Mouse (Mus musculus): ENCODE data around the gene Zbtb16.

Zbtb16 gene

DNA sequence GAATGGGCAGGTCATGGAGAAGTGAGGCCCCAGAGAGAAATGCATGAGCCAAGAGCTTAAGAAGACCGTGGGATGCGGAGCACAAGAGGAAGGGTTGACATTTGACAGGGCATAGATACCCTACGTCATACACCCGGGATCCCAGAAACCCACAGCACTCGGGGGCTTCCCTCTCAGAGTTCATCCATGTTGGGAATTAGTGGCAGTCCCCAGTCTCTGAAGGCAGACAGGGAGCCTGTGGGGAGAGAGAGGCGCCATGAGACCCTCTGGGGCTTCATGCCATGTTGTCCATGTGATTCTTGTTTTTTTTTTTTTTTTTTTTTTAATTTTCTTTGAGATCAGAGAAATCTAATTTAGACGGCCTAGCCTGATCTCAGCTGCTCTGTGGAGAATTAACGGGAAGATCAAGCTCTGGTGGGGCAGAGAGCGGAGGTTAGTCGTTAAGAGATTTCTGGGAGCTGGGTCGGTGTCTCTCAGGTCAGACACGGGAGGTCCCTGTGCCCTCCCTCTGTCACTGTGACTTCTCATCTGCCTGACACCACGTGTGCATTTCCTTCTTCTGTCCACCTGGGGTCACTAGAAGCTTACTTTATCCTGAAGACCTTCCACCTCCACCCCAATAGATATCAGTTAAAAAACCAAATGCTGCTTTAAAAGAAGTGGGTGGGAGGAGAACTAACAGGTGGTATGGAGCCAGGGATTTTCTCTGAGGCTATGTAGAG lies 190.9 kb downstream of the Zbtb16 start:
- DNase-seq (ENCODE audit: low spot score), result no peak

DNA sequence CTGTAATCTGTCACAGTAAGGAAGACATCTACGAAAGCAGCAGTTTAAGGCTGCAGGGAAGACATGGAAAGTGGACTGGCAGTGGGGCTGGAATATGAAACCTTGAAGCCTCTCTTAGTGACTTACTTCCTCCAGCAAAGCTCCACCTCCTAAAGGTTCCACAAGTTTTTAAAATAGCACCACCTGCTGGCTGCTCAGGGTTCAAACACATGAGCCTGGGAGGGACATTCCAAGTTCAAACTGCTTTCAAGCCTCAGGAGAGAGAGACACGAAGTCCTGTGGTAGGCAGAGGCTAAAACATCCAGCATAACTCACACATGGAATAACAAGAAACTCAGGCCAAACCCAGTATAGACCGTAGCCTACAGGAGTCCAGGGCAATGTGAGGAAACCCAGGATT lies 191.6 kb downstream of the Zbtb16 start:
- DNase-seq (ENCODE audit: low spot score), result no peak

DNA sequence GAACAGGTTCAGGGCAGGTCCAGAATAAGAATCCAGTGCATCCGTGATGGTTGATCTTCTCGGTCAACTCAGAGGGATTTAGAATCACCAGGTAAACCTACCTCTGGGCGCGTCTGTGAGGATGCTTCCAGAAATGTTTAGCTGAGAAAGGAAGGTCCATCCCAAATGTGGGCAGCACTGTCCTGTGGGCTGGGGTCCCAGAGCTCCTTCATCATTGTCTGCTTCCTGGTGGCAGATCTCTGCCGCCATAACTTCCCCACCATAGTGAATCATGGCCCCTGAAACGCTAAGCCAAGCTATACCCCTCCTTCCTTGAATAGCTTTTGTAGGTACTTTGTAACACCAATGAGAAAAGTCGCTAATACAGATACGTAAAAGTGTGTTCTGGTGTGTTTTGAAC lies 194.4 kb downstream of the Zbtb16 start:
- no peak for DNase-seq (ENCODE audit: low spot score)

DNA sequence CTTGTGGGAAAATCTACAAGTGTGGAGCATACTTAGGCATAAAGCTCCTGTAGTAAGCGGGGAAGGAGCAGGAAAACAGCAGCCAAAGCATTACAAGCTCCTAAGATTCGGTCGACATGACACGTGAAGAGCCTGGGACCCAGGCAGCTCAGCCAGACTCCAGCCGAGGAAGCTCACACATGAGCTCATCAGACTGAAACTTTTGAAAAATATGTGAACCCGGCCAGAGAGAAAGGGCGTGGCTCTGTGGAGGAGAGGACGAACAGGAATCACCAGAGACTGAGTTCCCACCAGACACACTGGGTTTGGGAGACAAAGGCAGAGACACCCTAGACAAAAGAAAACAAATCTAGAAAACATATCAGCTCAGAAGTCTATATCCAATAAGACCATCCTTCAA lies 195.1 kb downstream of the Zbtb16 start:
- DNase-seq (ENCODE audit: low spot score), result no peak

DNA sequence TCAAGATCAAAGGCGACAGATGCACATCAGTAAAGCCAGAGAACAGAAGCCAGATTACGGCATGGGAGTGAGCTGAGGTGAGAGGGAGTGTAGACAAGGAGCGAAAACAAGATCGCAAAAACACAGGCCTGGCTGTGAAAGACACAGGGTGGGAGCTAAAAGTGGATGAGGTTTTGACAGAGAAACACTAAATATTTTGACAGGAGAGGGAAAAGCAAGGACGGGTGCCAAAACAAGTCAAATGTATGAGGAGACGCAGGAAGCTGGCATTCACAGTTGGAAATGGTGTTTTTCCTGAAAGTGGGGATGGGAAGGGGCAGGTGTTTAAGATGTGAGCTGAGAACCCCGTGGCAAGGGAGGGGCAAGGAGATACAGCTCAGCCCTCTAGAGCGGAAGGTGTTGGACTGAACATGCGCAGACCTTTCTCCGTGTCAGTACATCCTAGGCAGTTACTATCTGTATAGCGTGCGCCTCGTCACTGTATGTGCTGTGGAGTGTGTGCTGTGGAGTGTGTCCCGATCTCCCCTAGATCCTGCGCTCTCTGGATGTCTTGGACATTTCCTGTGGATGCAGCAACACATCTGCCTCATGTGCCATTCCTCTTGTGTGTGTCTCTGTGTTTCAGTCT lies 197.7 kb downstream of the Zbtb16 start:
- DNase-seq (ENCODE audit: low spot score), result no peak

DNA sequence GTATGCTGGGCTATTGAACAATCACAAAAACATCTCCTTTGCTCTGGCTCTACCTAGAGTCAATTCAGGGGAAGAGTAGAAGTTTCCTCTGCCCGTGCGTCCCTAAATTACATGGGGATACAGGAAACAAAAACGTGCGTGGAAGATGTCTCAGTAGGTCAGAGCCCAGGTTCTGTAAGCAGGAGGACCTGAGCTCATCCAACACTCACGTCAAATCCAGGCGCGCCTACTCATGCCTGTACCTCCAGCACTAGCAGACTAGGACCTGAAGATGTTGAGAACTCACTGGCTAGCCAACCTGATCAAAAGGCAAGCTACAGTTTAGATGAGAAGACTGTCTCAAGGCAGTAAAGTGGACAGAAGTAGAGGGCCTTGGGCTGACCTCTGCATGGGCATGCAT lies 198.9 kb downstream of the Zbtb16 start:
- DNase-seq (ENCODE audit: low spot score), result no peak

DNA sequence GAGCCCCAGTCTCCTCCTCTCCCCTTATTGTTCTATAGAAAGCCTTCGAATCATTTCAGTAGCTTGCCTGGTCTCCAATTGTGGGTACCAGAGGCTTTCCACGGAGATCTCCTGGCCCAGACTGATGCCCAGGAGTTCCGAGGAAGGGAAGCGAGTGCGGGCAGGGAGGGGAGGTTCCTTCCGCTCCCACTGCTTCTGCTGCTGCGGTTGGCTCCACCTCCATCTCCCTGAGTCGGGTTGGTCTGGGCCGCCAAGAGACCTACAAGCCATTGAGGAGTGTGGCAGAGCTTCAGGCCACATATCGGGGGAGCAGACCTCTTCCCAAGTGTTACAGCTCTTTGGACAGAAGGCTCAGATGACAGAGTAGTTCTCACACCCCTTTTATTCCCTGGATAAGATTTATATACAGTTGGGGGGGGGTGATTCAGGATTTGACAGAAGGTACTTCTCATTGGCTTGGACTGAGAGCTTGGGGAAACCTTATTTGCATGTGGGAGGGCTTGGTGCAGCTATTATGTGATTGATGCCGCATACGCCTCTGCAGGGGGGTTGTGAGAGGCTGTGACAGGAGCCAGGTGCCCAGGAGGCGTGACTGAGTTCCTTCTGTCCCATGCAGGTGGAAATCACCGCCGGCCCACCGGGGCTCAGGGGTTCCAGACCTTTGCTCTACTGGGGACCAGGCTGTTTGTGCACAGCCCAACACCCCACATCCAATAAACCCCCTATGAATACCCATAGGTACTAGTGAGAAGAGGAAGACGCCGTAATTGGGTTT lies 200.3 kb downstream of the Zbtb16 start:
- no peak for DNase-seq (ENCODE audit: low spot score)

DNA sequence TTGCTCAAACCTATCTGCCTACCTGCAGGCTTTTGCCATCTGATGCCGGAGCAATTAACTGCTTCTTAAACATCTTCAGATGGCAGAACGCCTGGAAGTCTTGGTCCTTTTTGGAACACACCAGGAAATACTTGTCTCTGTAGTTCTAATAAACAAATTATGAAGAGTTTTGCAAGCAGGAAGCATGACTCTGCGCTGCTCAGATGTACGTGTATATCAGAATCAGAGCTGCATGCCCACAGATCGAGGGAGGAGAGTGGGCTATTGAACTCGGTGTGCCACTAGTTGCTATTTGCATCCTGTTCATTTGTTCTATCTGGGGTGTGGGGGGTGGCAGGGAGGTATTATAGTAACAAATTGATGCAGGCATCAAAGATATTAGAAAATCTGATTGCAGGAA lies 202.9 kb downstream of the Zbtb16 start:
- no peak for DNase-seq (ENCODE audit: low spot score)

DNA sequence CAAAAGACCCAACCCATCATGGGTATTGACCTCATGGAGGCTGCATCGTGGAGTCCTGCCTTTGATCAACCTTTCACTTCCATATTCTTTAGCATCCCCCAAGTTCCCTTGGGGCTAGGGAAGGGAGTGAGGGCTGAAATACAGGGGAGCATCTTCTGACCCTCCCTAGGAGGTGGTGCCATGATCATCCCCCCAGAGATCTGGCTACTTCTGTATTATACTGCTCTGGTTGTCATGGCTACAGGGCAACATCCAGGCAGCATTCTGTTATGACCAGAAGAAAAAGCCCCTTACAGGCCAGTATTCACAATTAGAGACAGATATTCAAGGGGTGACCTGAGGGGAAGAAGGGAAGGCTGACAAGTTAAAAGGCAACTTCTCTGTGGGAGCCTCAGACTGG lies 216.8 kb downstream of the Zbtb16 start:
- DNase-seq (ENCODE audit: low spot score), result no peak

DNA sequence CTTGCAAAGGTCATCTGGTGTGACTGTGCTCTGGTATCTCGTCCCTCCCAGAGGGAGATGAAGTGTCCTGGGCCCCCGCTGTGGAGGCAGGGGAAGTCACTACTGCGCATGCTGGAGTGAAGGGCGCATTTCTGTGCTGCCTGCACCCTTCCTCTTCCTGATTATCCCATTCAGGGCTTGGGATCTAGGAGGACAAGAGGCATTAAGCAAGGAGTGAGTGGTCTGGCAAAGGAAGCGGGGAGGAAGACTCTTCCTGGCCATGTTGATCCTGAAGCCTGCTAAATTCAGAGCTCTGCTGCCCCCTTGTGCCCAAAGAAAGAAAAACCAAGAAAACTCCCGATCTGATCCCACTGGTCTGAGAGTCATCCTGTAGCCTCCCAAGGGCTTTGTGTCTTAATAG lies 217.4 kb downstream of the Zbtb16 start:
- DNase-seq (ENCODE audit: low spot score), result peak; percentile 70

DNA sequence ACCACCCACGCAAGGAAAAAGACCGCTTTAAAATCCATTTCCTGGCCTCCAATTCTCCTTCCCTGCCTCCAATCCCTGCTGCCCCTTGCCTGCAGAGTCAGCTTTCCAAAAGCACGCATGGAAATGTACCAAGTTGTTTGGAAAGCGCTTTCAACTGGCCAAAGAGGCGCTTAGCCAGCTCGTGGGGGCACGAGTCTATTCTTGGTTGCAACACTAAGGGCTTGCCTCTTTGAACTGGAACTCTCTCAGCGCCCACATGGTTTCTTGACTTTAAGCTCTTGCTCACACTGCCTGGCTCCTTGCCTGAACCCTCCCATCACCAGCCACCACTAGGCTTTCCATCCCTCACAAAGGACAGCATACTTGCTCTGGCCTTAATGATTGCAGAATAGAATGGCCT lies 217.9 kb downstream of the Zbtb16 start:
- peak; percentile 49 for DNase-seq (ENCODE audit: low spot score)

DNA sequence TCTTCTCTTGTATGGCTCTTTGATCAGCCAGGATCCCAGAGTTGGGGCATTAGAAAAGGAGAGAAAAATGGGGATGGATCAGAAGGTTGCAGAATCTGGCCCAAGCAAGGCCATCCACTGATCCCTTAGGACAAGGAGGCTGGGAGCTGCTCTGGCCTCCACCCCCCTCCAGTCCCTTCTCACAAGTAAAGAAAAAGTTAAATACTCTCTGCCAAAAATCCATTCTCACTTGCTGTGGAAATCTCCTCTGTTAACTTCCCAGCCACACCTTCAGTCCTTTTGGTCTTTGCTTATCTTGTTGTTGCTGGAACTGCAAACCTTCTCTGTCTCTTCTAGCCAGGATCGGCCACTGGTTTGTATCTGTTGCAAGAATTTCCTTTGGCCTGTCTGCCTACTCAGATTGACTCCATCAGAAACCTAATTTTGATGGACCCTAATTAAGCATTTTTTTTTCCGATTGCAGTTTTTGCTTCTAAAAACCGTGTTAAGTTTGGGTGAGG lies 218.5 kb downstream of the Zbtb16 start:
- DNase-seq (ENCODE audit: low spot score), result no peak

DNA sequence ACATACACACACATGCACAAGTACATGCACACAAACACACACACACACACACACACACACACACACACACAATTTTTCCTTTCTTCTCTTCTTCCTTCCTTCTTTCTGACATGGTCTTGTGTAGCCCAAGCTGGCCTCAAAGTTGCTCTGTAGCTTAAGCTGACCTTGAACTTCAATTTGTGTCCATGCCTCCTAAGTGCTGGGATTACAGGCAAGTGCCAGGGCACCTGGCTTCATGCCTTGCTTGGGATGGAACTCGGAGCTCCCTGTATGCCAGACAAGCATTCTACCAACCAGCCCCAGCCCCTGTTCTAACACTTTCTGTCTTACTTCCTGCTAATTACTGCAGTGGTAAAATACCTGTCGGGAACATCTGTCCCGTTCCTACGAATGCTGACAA lies 222.8 kb downstream of the Zbtb16 start:
- no peak for DNase-seq (ENCODE audit: low spot score)

DNA sequence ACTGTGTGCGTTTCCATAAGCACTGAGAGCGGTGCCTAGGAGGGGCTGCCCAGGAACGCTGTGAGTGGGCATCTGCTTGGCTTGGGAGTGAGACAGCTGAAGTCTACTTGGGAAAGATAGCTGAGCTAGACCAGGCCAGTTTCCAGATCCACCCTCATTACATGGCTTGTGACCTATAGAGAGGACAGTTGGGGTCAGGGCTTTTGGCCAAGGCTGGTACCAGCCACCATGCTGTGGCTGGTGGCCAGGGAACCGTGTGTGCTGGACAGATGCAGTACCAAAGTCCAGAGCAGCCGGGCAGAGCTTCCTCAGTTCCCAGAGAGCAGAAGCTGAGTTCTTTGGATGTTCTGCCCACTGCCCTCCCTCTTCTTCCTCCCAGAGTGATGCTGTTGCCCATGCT lies 223.5 kb downstream of the Zbtb16 start:
- no peak for DNase-seq (ENCODE audit: low spot score)

DNA sequence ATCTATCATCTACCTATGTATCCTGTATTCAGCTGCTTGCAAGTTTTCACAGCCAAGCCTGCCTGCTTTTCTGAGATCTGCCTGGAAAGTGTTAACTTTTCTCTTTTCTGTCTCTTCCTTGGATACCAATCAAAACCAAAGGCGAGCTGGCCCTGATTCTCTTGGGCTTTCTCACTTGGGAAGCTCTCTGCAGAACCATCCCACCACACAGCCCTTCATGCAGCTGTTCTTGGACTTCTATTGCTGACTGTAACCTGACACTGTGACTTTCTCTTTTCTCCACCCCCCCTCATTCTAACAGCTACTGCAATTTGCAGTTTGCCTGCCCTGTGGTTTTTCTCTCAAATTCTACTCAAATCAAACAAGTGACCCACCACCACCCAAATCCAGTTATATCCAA lies 225.0 kb downstream of the Zbtb16 start:
- DNase-seq (ENCODE audit: low spot score), result no peak

DNA sequence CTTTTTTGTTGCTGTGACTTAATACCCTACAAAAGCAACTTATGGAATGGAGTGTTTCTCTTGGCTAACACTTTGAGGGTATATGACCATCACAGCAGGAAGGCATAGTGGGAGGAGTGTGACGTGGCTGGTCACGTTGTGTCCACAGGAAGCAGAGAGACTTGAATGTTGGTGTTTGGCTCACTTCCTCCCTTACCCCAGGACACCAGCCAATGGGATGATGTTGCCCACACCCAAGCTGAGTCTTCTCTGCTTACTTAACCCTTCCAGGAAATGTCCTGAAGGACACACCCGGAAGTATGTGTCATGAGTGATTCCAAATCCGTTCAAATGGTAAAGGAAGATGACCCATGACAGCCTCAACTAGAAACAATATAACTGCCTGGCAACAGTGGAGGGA lies 226.3 kb downstream of the Zbtb16 start:
- no peak for DNase-seq (ENCODE audit: low spot score)

DNA sequence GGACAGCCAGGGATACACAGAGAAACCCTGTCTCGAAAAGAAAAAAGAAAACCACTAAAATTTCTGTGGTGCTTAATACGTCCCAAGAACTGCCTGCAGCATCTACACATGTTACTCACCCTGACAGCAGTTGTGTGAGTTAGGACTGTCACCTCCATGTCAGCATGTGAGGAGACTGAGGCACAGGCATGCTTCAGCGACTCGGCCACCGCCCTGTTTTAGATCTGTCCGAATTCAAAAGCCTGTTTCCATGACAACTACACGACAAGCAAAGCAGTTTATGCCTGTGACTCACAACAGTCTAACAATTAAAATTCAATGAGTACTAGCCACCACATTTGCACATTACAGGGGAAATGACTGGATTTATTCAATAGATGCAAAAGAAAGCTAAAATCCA lies 228.6 kb downstream of the Zbtb16 start:
- DNase-seq (ENCODE audit: low spot score), result no peak

DNA sequence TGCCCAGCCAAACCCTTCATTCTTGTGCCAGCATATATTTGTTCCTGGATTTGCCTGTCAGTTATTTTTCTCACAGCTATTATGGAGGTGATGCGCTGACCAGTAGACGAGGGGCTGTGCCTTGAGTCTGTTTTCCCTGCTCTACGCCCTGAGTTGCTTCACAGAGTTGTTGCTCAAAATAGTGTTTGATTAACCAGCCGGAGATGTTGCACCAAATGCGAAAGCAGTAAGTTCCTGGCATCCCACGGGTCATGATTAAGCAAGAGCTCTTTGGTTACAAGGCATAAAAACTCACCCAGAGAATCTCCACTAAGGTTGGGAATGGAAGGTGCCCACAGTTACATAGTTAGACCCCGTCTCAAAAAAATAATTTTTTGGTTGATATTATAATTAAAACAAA lies 229.9 kb downstream of the Zbtb16 start:
- DNase-seq (ENCODE audit: low spot score), result no peak

DNA sequence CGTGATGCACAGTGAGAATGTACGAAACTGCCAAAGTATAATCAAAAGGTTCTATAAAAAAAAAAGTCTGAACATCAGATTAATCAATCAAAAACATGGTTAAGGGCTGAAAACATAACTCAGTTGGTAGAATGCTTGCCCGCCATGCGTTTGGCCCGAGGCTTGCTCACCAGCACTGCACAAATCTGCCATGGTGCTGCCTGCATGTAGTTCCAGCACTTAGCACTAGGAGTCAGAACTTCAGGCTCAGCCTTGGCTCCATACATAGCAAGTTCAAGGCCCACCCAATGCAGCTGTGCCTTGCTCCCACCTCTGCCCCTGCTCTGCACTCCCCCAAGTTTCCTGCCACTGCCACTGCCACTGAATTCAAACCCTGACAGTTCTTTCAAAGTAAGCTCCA lies 230.3 kb downstream of the Zbtb16 start:
- DNase-seq (ENCODE audit: low spot score), result no peak

DNA sequence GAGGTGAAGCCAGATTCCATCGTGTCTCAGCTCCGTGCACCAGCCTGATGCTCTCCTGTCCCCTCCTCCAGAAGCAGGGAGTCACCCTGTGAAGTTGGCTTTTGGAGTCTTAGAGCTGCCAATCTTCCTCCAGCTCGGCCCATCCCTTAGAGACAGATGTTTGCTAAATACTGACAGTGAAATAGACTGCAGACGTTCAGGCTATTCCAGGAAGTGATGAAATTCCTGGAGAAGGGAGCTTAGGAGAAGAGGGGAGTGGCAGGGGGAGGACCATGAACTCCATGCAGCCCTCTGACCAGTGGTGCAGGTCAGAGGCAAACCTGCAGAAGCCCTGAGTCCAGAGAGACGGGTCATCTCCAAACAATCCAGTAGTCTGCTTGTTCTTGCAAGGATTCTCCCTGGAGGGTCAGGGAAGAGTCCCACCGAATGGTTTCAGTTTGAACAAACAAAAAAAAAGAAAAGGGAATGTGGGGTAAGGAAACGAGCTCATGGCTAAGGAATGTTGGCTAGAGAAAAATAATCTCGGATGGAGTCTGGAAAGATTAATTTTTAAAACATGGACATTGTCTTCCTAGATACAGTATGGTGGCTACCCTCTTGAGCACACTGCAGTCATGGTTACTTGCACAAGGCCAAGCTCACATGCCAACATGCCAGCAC lies 231.0 kb downstream of the Zbtb16 start, which contains the start of gene Nnmt:
TSS of gene Nnmt (minus strand) at position 215 of the 660 bp plus-strand sequence.
- DNase-seq (ENCODE audit: low spot score), result no peak

Data from urinary bladder, postnatal 25 days (tissue).